Mouse (Mus musculus): ENCODE data around the gene Ifnlr1.

DNA sequence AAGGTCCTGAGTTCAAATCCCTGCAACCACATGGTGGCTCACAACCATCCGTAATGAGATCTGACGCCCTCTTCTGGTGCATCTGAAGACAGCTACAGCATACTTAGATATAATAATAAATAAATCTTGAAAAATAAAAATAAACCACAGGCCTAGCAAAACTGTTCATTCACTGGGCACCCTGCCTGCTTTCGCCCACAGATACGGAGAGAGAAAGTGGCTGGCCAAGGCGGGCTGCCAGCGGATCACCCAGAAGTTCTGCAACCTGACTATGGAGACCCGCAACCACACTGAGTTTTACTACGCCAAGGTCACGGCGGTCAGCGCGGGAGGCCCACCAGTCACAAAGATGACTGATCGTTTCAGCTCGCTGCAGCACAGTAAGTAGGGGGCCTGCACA is 47.8 kb downstream of the Ifnlr1 start:
- no peak for TF ChIP-seq MYOG (IDR thresholded peaks at IDR 0.05; ENCODE audit: control insufficient read depth in 1 of 3, insufficient read depth in 1 of 3, insufficient read length in 2 of 3, low read depth in 2 of 3)
- TF ChIP-seq MYOD1 (IDR thresholded peaks at IDR 0.05; ENCODE audit: control insufficient read depth in 1 of 3, insufficient read length in 2 of 3, low read depth in 2 of 3): no peak
- TF ChIP-seq POLR2AphosphoS2 (IDR thresholded peaks at IDR 0.05; ENCODE audit: insufficient read length, low read depth): no peak
- TF ChIP-seq POLR2A (IDR thresholded peaks at IDR 0.05; ENCODE audit: insufficient read length, low read depth): no peak
- TF ChIP-seq CEBPB (IDR thresholded peaks at IDR 0.05; ENCODE audit: insufficient read depth, poor library complexity, severe bottlenecking): no peak
- TF ChIP-seq E2F4 (IDR thresholded peaks at IDR 0.05; ENCODE audit: insufficient read depth): no peak
